Mouse (Mus musculus) left cerebral cortex, adult 11 months (tissue): ENCODE results near the gene Timm23.
"Not testable (repeated sequence)": the region's sequence is repeated elsewhere in the genome, so short reads cannot be mapped to it uniquely, and the experiment has no call there.

Experiments
- DNase-seq: peaks from one replicate; pipeline ENCODE4 v3.0.0; 2022; ENCODE audit warnings: low spot score

Timm23 gene

DNA sequence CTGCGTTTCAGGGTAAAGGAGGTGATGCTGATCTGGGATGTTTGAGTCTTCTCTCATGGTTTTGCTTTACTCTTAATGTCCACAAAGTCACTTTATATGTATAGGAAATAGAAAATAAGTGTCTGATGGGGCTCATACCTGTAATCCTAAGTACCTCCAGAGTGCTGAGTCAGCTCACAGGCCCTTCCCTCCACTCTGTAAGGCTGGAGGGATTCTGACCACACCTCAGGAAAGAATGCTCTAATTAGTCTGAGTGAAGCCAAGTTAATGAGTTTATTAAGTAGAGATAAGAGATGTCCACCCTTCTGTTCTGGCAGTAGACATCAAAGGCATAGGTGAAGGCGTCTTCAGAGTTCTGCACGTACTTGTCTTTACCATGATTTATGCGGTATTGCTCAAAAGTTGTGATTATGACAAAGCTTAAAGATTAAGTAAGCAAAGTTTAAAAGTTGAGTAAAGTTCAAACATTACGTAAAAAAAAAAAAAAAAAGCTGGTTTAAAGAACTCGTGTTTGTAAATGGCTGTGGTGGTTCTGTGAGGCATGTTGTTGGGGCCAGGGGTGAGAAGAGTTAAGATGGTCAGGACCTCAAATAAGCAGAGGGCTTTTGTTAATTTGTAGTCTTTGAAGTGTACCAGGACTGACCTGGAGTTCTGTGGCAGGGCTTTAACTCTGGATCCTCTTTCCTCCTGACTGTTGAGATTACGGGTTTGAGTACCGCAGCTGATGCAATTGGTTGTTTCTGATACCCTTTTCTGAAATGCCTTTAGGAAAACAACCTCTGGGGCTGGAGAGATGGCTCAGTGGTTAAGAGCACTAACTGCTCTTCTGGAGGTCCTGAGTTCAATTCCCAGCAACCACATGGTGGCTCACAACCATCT is 37.3 kb downstream of the Timm23 start:
- no peak for DNase-seq

- DNase-seq: no peak
Measured at GRCm38 (mm10) chr14:32163203-32163888, 38.4 kb downstream of the Timm23 start.

- DNase-seq: no peak
Measured at GRCm38 (mm10) chr14:32162231-32162630, 39.5 kb downstream of the Timm23 start.

DNA sequence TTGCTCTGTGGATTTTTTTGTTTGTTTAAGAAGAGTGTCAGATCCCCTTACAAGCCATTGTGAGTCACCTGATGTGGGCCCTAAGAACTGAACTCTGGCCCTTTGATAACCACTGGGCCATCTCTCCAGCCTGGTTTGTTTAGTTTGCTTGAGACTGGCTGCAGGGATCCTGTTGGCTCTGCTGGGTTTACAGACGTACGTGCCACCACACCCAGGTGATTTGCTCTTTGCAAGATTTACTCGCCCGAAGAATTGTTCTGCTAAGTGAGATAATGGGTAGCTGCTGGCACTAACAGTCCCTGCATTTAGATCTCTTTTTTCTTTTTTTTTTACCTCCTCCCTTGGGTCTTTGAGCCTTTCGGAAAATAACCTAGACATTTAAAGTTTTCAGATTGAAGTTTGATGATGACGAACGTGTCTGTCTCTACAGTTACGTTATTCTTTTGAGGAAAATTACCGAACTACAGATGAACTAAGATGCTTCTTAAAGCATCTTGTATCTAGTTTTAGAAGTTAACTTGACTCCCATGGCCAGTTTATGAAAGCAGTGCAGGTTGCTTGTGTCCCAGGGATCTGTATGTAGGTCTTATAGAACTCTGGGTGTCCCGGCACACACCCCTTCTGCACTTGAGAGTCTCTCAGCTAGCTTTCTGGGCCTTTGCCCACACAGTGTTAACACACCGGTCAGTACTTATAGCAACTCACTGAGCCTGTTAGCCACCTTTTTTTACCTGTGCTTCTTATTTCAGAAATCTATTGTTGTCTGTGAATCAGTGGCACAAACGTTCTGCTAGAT is 40.4 kb downstream of the Timm23 start:
- no peak for DNase-seq

GRCm38 (mm10) chr14:32160563-32160962 is 41.1 kb downstream of the Timm23 start:
- DNase-seq: no peak

DNA sequence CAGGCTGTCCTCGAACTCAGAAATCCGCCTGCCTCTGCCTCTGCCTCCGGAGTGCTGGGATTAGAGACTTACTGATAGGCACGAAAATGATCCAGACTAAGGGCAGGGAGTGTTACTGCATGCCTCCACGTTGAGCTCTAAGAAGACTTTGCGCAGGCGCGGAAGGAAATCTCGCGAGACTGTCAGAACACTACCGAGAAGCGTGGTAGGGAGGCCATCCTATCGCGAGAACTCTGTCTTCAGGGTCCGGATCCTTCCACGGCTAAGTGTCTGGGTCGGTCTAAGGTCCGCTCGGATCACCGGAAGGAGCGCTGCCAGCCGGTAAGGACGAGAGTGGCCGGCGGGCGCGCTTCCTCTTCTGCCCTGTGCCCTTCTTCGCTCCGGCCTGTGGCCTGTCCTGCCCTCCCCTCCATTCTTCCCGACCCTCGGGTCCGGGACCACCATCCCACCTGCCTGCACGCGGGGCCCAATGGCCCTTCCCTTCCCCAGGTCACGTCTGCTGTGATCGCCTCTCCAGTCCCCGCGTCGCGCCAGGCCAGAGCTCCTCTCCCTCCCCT is 41.9 kb downstream of the Timm23 start, which contains the start of gene Ncoa4:
Gene Ncoa4 (plus strand): TSS at position 176 of the 557 bp plus-strand sequence.
- peak; percentile 98 for DNase-seq

DNA sequence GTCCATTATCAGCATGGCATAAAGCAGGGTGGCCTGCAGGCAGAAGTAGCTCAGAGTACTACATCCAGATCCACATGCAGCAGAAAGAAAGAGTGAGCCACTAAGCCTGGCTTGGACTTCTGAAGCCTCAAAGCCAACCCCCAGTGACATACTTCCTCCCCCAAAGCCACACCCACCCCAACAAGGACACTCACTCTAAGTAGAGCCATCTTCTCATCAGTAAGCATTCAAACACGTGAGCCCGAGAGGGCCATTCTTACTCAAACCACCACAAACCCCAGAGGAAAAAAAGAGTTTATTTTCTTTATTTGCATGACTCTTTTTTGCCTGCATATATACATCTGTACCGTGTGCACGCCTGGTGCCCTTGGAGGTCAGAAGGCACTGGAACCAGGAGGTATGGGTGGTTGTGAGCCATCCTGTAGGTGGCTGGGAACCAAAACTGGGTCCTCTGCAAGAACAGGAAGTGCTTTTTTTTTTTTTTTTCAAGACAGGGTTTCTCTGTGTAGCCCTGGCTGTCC is 42.5 kb downstream of the Timm23 start:
- DNase-seq: peak; percentile 17

- no peak for DNase-seq
Measured at GRCm38 (mm10) chr14:32154758-32155157, 46.9 kb downstream of the Timm23 start.

DNA sequence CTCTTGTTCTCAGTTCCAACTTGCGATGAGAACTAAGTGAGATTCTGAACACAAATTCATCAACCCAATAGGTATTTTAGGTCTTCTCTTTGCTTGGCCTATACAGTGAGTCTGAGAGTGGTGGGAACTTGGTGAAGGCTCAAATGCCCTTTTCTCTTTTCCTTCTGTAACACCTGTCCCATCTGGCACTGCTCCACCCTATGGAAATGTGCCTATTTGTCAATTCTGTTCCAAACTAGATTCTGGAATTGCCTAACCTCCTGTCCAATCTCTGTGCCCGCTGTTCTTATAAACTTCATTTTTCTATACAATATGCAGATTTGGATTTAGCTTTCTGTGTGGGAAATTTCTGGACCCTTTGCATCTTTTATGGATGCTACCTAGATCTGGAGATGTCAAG is 48.5 kb downstream of the Timm23 start:
- DNase-seq: no peak

DNA sequence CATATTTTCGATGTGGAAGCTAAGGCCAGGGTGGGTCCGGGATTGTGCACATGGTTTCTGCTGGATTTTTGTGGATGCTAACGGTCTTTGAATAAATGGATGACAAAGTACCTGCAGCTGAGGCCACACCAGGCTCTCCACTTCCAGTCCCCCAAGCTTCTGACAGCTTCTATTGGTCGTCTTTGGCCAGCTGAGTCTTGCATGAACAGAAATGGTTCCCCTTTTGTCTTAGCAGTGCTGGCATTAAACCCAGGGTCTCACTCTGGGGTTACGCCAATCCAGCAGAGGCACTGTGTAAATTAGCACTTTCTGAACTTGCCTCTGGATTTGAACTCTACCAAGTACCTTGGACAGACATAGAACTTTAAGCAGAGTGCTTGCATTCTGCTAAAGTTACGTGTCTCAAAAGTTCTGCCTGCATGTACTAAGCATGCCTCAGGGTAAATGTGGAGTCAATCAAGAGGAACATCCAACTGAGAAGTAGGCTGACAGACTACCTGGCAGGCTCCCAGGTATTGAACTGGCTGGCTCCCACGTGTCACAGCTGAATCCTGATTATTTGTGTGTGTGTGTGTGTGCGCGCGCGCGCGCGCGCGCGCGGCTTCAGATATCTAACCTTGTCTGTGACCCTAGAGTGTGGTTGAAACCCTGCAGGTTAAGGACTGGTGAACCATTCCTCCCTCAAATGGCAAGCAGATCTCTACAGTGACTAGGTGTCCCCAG is 49.3 kb downstream of the Timm23 start:
- DNase-seq: no peak

GRCm38 (mm10) chr14:32150872-32151271 is 50.8 kb downstream of the Timm23 start:
- no peak for DNase-seq

GRCm38 (mm10) chr14:32146578-32146977 is 55.1 kb downstream of the Timm23 start:
- DNase-seq: no peak

- DNase-seq: no peak
Measured at GRCm38 (mm10) chr14:32145809-32146511, 55.7 kb downstream of the Timm23 start.

- no peak for DNase-seq
Measured at GRCm38 (mm10) chr14:32145401-32145800, 56.3 kb downstream of the Timm23 start.

GRCm38 (mm10) chr14:32144734-32145133 is 57.0 kb downstream of the Timm23 start:
- DNase-seq: no peak

DNA sequence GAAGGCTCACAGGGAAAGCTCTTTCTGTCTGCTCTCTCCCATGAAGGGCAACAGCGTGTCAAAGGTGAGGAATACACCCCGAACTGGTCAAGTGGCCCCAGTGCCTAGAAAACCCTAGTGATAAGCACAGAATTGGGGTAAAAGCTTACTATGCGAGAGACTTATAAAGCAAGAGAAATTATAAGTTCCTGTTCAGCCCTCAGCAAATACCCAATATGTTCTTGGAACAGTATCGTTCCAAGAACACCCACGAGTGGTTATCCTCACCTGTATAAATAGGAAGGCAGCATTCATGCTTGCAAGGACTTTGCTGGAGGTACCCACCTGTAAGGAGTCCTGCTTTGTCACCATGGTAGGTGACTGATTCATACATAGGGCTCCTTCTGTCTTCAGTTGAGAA is 60.0 kb downstream of the Timm23 start, which contains the start of gene Msmb:
Gene Msmb (plus strand): TSS at position 301 of the 400 bp plus-strand sequence.
- DNase-seq: no peak

GRCm38 (mm10) chr14:32140359-32140965 is 61.2 kb downstream of the Timm23 start:
- no peak for DNase-seq

DNA sequence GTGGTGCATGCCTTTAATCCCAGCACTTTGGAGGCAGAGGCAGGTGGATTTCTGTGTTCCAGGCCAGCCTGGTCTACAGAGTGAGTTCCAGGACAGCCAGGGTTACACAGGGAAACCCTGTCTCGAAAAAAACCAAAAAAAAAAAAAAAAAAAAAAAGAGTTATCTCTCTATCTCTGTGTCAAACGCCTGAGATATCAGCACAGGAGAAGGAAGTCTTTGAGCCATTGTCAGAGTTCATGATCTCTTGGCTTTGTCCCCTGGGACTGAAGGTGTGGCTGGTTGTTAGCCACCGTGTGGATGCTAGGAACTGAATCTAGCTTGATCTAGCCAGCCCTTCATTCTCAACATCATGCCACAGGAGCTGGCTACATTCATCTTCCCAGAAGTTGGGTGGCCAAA is 65.2 kb downstream of the Timm23 start:
- DNase-seq: not testable (repeated sequence)

GRCm38 (mm10) chr14:32134293-32134692 is 67.4 kb downstream of the Timm23 start:
- no peak for DNase-seq

DNA sequence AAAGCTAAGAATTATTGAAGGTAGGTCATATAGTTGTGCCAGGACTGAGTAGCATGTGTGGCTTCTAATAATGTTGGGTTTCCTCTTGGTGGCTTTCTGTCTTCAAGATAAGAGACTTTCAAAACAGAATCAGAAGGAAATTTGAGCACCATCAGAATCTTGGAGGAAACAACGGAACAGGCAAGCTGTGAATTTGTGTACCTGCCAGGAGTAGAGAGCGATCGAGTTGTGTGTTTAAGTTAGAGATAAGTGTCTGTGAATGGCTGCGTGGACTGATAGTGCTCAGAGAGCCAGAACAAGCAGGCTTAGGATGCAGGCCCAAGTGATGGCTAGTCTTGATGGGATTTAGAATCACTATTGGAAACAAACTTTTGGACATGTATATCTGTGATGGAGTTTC is 69.9 kb downstream of the Timm23 start:
- no peak for DNase-seq
